Mouse (Mus musculus): ENCODE measurements around the gene Tnfsf8.

GRCm38 (mm10) chr4:63843924-63844323 is 17.2 kb downstream of the Tnfsf8 start:
- TF ChIP-seq POLR2A (IDR thresholded peaks at IDR 0.05; ENCODE audit: borderline replicate concordance, low read depth, low read length) = no peak
- TF ChIP-seq CTCF (IDR thresholded peaks at IDR 0.05; ENCODE audit: low read depth, low read length) = no peak

All from bone marrow macrophage, adult 2 months (primary cell).